Mouse (Mus musculus): ENCODE results near the gene Cdcp2.

DNA sequence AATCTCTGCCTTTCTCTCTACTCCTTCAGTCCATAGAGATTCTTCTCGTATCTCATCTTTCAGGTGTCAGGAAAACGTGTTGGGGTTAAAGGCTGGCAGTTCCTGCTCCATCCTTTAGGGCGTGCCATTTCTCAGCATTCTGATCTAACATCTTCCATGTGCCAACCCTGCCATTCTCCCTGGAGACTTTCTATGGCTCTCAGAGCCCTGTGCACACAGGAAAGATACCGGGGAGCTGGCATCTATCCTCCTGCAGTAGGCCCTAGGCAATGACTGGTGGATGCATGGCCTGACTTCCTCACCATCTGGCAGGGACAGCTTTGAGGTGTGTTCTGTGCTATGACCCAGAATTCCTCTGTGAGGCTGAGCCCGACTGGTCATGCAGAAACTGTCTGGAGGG is 28.4 kb downstream of the Cdcp2 start:
- TF ChIP-seq CTCF (IDR thresholded peaks at IDR 0.05; ENCODE audit: borderline replicate concordance, extremely low read depth, insufficient read depth, insufficient read length) (no peak), POLR2A (IDR thresholded peaks at IDR 0.05; ENCODE audit: borderline replicate concordance, extremely low read depth, insufficient read depth, insufficient read length, poor library complexity, severe bottlenecking) (no peak)

All from brain, embryonic 14.5 days (tissue).